Mouse (Mus musculus): ENCODE data around the gene Cdyl.

Gene Cdyl

GRCm38 (mm10) chr13:35911476-35911875 lies 251.8 kb downstream of the Cdyl start:
- intact Hi-C loops (cut with DNase I) = no loop called here

All from adrenal gland (tissue).